Comparison of ENCODE assay signal across 7 mouse cellular contexts in genomic region chr11:75461743-75462252, GRCm38 (mm10). TPM values are rescaled to one million over a fixed set of nuclear protein-coding genes. Genes with fewer than 3 reads are reported as not detected.
DNase-seq lines count a peak whose midpoint lies in the region; ATAC-seq and TF ChIP-seq lines count a peak whose summit lies in the region.

No protein-coding gene starts in this region.

- H3K27me3 ChIP-seq in lung, embryonic 14.5 days (ENCODE audit: insufficient read depth, low read length) = no peaks in the 10 kb centered on the region
- H3K27me3 ChIP-seq in embryonic facial prominence, embryonic 11.5 days (ENCODE audit: control insufficient read depth, insufficient read depth, low read length) = no peaks in the 10 kb centered on the region
- no peaks in the 10 kb centered on the region for H3K27me3 ChIP-seq in hindbrain, embryonic 15.5 days
- no peaks in the 10 kb centered on the region for H3K27me3 ChIP-seq in midbrain, postnatal 0 days (ENCODE audit: insufficient read depth, low read length)

- peak overlapping the region; percentile 57 for H3K9ac ChIP-seq in lung, embryonic 14.5 days
- H3K9ac ChIP-seq in embryonic facial prominence, embryonic 11.5 days (replicated peaks; ENCODE audit: low read length) = peak overlapping the region; percentile 58
- peak overlapping the region; percentile 69 for H3K9ac ChIP-seq in hindbrain, embryonic 15.5 days
- H3K9ac ChIP-seq in midbrain, postnatal 0 days (replicated peaks; ENCODE audit: low read length, poor library complexity, severe bottlenecking) = peak overlapping the region; percentile 78

- under 1% methylated on average over 29 of the region's 30 CpGs for WGBS in lung, embryonic 14.5 days
- WGBS in embryonic facial prominence, embryonic 11.5 days = under 1% methylated on average over 30 of the region's 30 CpGs
- under 1% methylated on average over 30 of the region's 30 CpGs for WGBS in hindbrain, embryonic 15.5 days
- under 1% methylated on average over 23 of the region's 30 CpGs for WGBS in midbrain, postnatal 0 days

- no peak for DNase-seq in lung, embryonic 14.5 days
- no peak for DNase-seq in lung, postnatal 36 days
- DNase-seq in embryonic facial prominence, embryonic 11.5 days (ENCODE audit: low spot score) = no peak
- no peak for DNase-seq in midbrain, postnatal 0 days (ENCODE audit: low spot score)
- DNase-seq in retina, postnatal 1 day = no peak
- no peak for DNase-seq in kidney, postnatal 25 days

- ATAC-seq in lung, embryonic 14.5 days (ENCODE audit: insufficient read depth) = peak; percentile 9; the same call in 1 of the 2 replicates
- ATAC-seq in embryonic facial prominence, embryonic 11.5 days (replicated peaks; ENCODE audit: insufficient number of reproducible peaks, low FRiP score, low TSS enrichment, low read depth) = peak; percentile 46
- ATAC-seq in hindbrain, embryonic 15.5 days (ENCODE audit: low FRiP score, low read depth) = no peak
- peak; percentile 22; the same call in 1 of the 2 replicates for ATAC-seq in midbrain, postnatal 0 days (ENCODE audit: low FRiP score)

- peak overlapping the region; percentile 98 for H3K4me2 ChIP-seq in lung, embryonic 14.5 days
- H3K4me2 ChIP-seq in embryonic facial prominence, embryonic 11.5 days (ENCODE audit: low read depth, low read length) = peak overlapping the region; percentile 95
- H3K4me2 ChIP-seq in hindbrain, embryonic 15.5 days = peak overlapping the region; percentile 94
- peak overlapping the region; percentile 98 for H3K4me2 ChIP-seq in midbrain, postnatal 0 days (ENCODE audit: low read depth, low read length, poor library complexity, severe bottlenecking)

- H3K27ac ChIP-seq in lung, embryonic 14.5 days (ENCODE audit: low read depth) = peak overlapping the region; percentile 85
- 0 out of 2 replicates have a peak overlapping the region, but pooled peaks have one; percentile 44 for H3K27ac ChIP-seq in embryonic facial prominence, embryonic 11.5 days (replicated peaks; ENCODE audit: low read depth, low read length)
- peak overlapping the region; percentile 75 for H3K27ac ChIP-seq in hindbrain, embryonic 15.5 days (replicated peaks)
- peak overlapping the region; percentile 72; the same call in 1 of the 2 replicates for H3K27ac ChIP-seq in midbrain, postnatal 0 days (ENCODE audit: low read depth, low read length)

- peak overlapping the region; percentile 64 for H3K4me3 ChIP-seq in lung, embryonic 14.5 days (ENCODE audit: low read depth, low read length)
- peak overlapping the region; percentile 63 for H3K4me3 ChIP-seq in embryonic facial prominence, embryonic 11.5 days (ENCODE audit: low read depth, low read length)
- H3K4me3 ChIP-seq in hindbrain, embryonic 15.5 days = peak overlapping the region; percentile 80
- H3K4me3 ChIP-seq in midbrain, postnatal 0 days (ENCODE audit: low read depth, low read length) = peak overlapping the region; percentile 86

- no peaks in the 10 kb centered on the region for H3K9me3 ChIP-seq in lung, embryonic 14.5 days (ENCODE audit: low read depth, low read length)
- no peaks in the 10 kb centered on the region for H3K9me3 ChIP-seq in embryonic facial prominence, embryonic 11.5 days (replicated peaks; ENCODE audit: control insufficient read depth, low read length)
- H3K9me3 ChIP-seq in hindbrain, embryonic 15.5 days = no peaks in the 10 kb centered on the region
- H3K9me3 ChIP-seq in midbrain, postnatal 0 days (ENCODE audit: low read length) = no peaks in the 10 kb centered on the region

- no peak for TF ChIP-seq CTCF in lung, embryonic 14.5 days (IDR thresholded peaks at IDR 0.05; ENCODE audit: low read depth)
- TF ChIP-seq CTCF in midbrain, postnatal 0 days (IDR thresholded peaks at IDR 0.05) = no peak

- peaks cover 17% of the 10 kb centered on the region for H3K4me1 ChIP-seq in lung, embryonic 14.5 days (ENCODE audit: insufficient read depth)
- peaks cover 6% of the 10 kb centered on the region; the same call in 1 of the 2 replicates for H3K4me1 ChIP-seq in embryonic facial prominence, embryonic 11.5 days (ENCODE audit: control insufficient read depth, insufficient read depth, low read length)
- H3K4me1 ChIP-seq in hindbrain, embryonic 15.5 days (replicated peaks) = peaks cover 24% of the 10 kb centered on the region
- peaks cover 12% of the 10 kb centered on the region; the same call in 1 of the 2 replicates for H3K4me1 ChIP-seq in midbrain, postnatal 0 days (ENCODE audit: insufficient read depth, low read length)

- H3K36me3 ChIP-seq in lung, embryonic 14.5 days (ENCODE audit: insufficient read depth) = peaks cover 13% of the 10 kb centered on the region
- H3K36me3 ChIP-seq in embryonic facial prominence, embryonic 11.5 days (replicated peaks; ENCODE audit: control insufficient read depth, insufficient read depth, low read depth, low read length) = no peaks in the 10 kb centered on the region
- H3K36me3 ChIP-seq in hindbrain, embryonic 15.5 days = peaks cover 21% of the 10 kb centered on the region
- H3K36me3 ChIP-seq in midbrain, postnatal 0 days (ENCODE audit: insufficient read depth, low read length) = peaks cover 16% of the 10 kb centered on the region

RNA-seq across cellular contexts. Expression of gene Tlcd2, which starts 0.3 kb away (rescaled TPM):
- 18.0 and 24.2 TPM in 2 replicates for polyA plus RNA-seq in lung, embryonic 14.5 days (2014; fragmentation: Nextera tagmentation; extraction: Ambion mirVana)
- 12.5 and 15.4 TPM in 2 replicates for polyA plus RNA-seq in embryonic facial prominence, embryonic 11.5 days (2014; fragmentation: Nextera tagmentation; extraction: Ambion mirVana)
- polyA plus RNA-seq in hindbrain, embryonic 15.5 days (2015; fragmentation: Nextera tagmentation; extraction: Ambion mirVana) = 2.8 and 3.1 TPM in 2 replicates
- 0.66 and 0.76 TPM in 2 replicates for total RNA-seq in midbrain, postnatal 0 days (2014; rRNA removed)
- polyA plus RNA-seq in midbrain, postnatal 0 days (2015; fragmentation: Nextera tagmentation; extraction: Ambion mirVana) = 1.6 and 1.9 TPM in 2 replicates

RNA-seq across cellular contexts. Expression of gene Wdr81, which starts 7.3 kb away (rescaled TPM):
- polyA plus RNA-seq in lung, embryonic 14.5 days (2014; fragmentation: Nextera tagmentation; extraction: Ambion mirVana) = 4.1 and 4.6 TPM in 2 replicates
- polyA plus RNA-seq in embryonic facial prominence, embryonic 11.5 days (2014; fragmentation: Nextera tagmentation; extraction: Ambion mirVana) = 2.3 and 4.1 TPM in 2 replicates
- 7.6 and 7.9 TPM in 2 replicates for polyA plus RNA-seq in hindbrain, embryonic 15.5 days (2015; fragmentation: Nextera tagmentation; extraction: Ambion mirVana)
- 17.4 and 29.7 TPM in 2 replicates for total RNA-seq in midbrain, postnatal 0 days (2014; rRNA removed)
- 4.5 and 4.8 TPM in 2 replicates for polyA plus RNA-seq in midbrain, postnatal 0 days (2015; fragmentation: Nextera tagmentation; extraction: Ambion mirVana)

RNA-seq across cellular contexts. Expression of gene Serpinf2, which starts 22.4 kb away (rescaled TPM):
- 0.24 TPM in 1 of 2 replicates, not detected in the other for polyA plus RNA-seq in lung, embryonic 14.5 days (2014; fragmentation: Nextera tagmentation; extraction: Ambion mirVana)
- polyA plus RNA-seq in embryonic facial prominence, embryonic 11.5 days (2014; fragmentation: Nextera tagmentation; extraction: Ambion mirVana) = 0.34 TPM in 1 of 2 replicates, not detected in the other
- 0.26 TPM in 1 of 2 replicates, not detected in the other for polyA plus RNA-seq in hindbrain, embryonic 15.5 days (2015; fragmentation: Nextera tagmentation; extraction: Ambion mirVana)
- not detected in 2 replicates for total RNA-seq in midbrain, postnatal 0 days (2014; rRNA removed)
- 0.11 TPM in 1 of 2 replicates, not detected in the other for polyA plus RNA-seq in midbrain, postnatal 0 days (2015; fragmentation: Nextera tagmentation; extraction: Ambion mirVana)

RNA-seq across cellular contexts. Expression of gene Prpf8, which starts 24.8 kb away (rescaled TPM):
- 96.9 and 104 TPM in 2 replicates for polyA plus RNA-seq in lung, embryonic 14.5 days (2014; fragmentation: Nextera tagmentation; extraction: Ambion mirVana)
- 102 and 103 TPM in 2 replicates for polyA plus RNA-seq in embryonic facial prominence, embryonic 11.5 days (2014; fragmentation: Nextera tagmentation; extraction: Ambion mirVana)
- polyA plus RNA-seq in hindbrain, embryonic 15.5 days (2015; fragmentation: Nextera tagmentation; extraction: Ambion mirVana) = 51.2 and 54.6 TPM in 2 replicates
- 121 and 129 TPM in 2 replicates for total RNA-seq in midbrain, postnatal 0 days (2014; rRNA removed)
- polyA plus RNA-seq in midbrain, postnatal 0 days (2015; fragmentation: Nextera tagmentation; extraction: Ambion mirVana) = 25.7 and 27.6 TPM in 2 replicates

RNA-seq across cellular contexts. Expression of gene Serpinf1, which starts 39.3 kb away (rescaled TPM):
- 41.7 and 44.6 TPM in 2 replicates for polyA plus RNA-seq in lung, embryonic 14.5 days (2014; fragmentation: Nextera tagmentation; extraction: Ambion mirVana)
- 193 and 206 TPM in 2 replicates for polyA plus RNA-seq in embryonic facial prominence, embryonic 11.5 days (2014; fragmentation: Nextera tagmentation; extraction: Ambion mirVana)
- 42.6 and 44.6 TPM in 2 replicates for polyA plus RNA-seq in hindbrain, embryonic 15.5 days (2015; fragmentation: Nextera tagmentation; extraction: Ambion mirVana)
- total RNA-seq in midbrain, postnatal 0 days (2014; rRNA removed) = 50.6 and 92.0 TPM in 2 replicates
- 34.3 and 44.6 TPM in 2 replicates for polyA plus RNA-seq in midbrain, postnatal 0 days (2015; fragmentation: Nextera tagmentation; extraction: Ambion mirVana)
